In genomic region chr15:37135590-37136164, GRCm38 (mm10) we compare ENCODE assay signal across 8 mouse cellular contexts.
DNase-seq lines count a peak whose midpoint lies in the region; ATAC-seq and TF ChIP-seq lines count a peak whose summit lies in the region.

No protein-coding gene starts in this region.

- H3K9ac ChIP-seq in heart, adult 2 months (ENCODE audit: low read depth, low read length) = peak overlapping the region; percentile 84
- peak overlapping the region; percentile 84 for H3K9ac ChIP-seq in limb, embryonic 14.5 days (ENCODE audit: low read depth, low read length, severe bottlenecking)
- H3K9ac ChIP-seq in midbrain, embryonic 14.5 days (replicated peaks; ENCODE audit: low read length) = peak overlapping the region; percentile 75

- H3K27ac ChIP-seq in heart, adult 2 months = peak overlapping the region; percentile 91
- peak overlapping the region; percentile 88 for H3K27ac ChIP-seq in limb, embryonic 14.5 days (replicated peaks; ENCODE audit: low read depth, low read length)
- H3K27ac ChIP-seq in midbrain, embryonic 14.5 days (replicated peaks; ENCODE audit: low read depth, low read length) = peak overlapping the region; percentile 88
- peak overlapping the region; percentile 69 for H3K27ac ChIP-seq in small intestine, adult 2 months (ENCODE audit: insufficient read depth, low read depth, low read length)

- intact Hi-C loops in heart, adult 2 months (cut with DNase I) = no loop called here

- peak overlapping the region; percentile 67 for H3K4me2 ChIP-seq in limb, embryonic 14.5 days (replicated peaks; ENCODE audit: low read depth, low read length, severe bottlenecking)
- H3K4me2 ChIP-seq in midbrain, embryonic 14.5 days (ENCODE audit: low read length) = peak overlapping the region; percentile 78

- H3K27me3 ChIP-seq in heart, adult 2 months (ENCODE audit: control insufficient read depth, insufficient read depth, low read length) = no peaks in the 10 kb centered on the region
- no peaks in the 10 kb centered on the region for H3K27me3 ChIP-seq in limb, embryonic 14.5 days (ENCODE audit: control insufficient read depth, insufficient read depth, low read length)
- H3K27me3 ChIP-seq in midbrain, embryonic 14.5 days (ENCODE audit: control insufficient read depth, insufficient read depth, low read length) = no peaks in the 10 kb centered on the region
- no peaks in the 10 kb centered on the region for H3K27me3 ChIP-seq in small intestine, adult 2 months (ENCODE audit: control insufficient read depth, insufficient read depth, low read length)

- no peaks in the 10 kb centered on the region for H3K79me2 ChIP-seq in heart, adult 2 months (replicated peaks; ENCODE audit: control insufficient read depth, insufficient read depth, low read length)

- H3K4me3 ChIP-seq in heart, adult 2 months = peak overlapping the region; percentile 69
- peak overlapping the region; percentile 50 for H3K4me3 ChIP-seq in limb, embryonic 14.5 days (replicated peaks; ENCODE audit: low read length)
- peak overlapping the region; percentile 48 for H3K4me3 ChIP-seq in midbrain, embryonic 14.5 days (replicated peaks; ENCODE audit: low read depth, low read length)
- H3K4me3 ChIP-seq in small intestine, adult 2 months (ENCODE audit: low read depth, low read length) = peak overlapping the region; percentile 79

- no peaks in the 10 kb centered on the region for H3K36me3 ChIP-seq in heart, adult 2 months (ENCODE audit: control insufficient read depth, insufficient read depth, low read length)
- no peaks in the 10 kb centered on the region for H3K36me3 ChIP-seq in limb, embryonic 14.5 days (ENCODE audit: control insufficient read depth, insufficient read depth, low read length)
- no peaks in the 10 kb centered on the region for H3K36me3 ChIP-seq in midbrain, embryonic 14.5 days (ENCODE audit: control insufficient read depth, insufficient read depth, low read length)
- H3K36me3 ChIP-seq in small intestine, adult 2 months (ENCODE audit: control insufficient read depth, insufficient read depth, low read length) = no peaks in the 10 kb centered on the region

- no peak for TF ChIP-seq EP300 in heart, adult 2 months (IDR thresholded peaks at IDR 0.05; ENCODE audit: insufficient read depth, low read depth, low read length)

- no peak for TF ChIP-seq CTCF in heart, adult 2 months (IDR thresholded peaks at IDR 0.05)
- no peak for TF ChIP-seq CTCF in small intestine, adult 2 months (IDR thresholded peaks at IDR 0.05; ENCODE audit: extremely low read depth, insufficient read length, insufficient replicate concordance, low read depth, low read length)

- no peaks in the 10 kb centered on the region for H3K9me3 ChIP-seq in limb, embryonic 14.5 days (ENCODE audit: control insufficient read depth, low read length)
- H3K9me3 ChIP-seq in midbrain, embryonic 14.5 days (ENCODE audit: control insufficient read depth, low read length) = no peaks in the 10 kb centered on the region

- no peak for TF ChIP-seq POLR2A in heart, adult 2 months (IDR thresholded peaks at IDR 0.05; ENCODE audit: insufficient read depth, low read depth, low read length)
- peak; percentile 76; the same call in 1 of the 2 replicates for TF ChIP-seq POLR2A in limb, embryonic 14.5 days (IDR thresholded peaks at IDR 0.05; ENCODE audit: borderline replicate concordance, extremely low read depth, insufficient read depth, insufficient read length)
- TF ChIP-seq POLR2A in small intestine, adult 2 months (IDR thresholded peaks at IDR 0.05; ENCODE audit: low read depth, low read length) = peak; percentile 34

- 3% methylated on average over 35 of the region's 35 CpGs for WGBS in heart, adult 2 months
- WGBS in limb, embryonic 14.5 days = under 1% methylated on average over 35 of the region's 35 CpGs
- WGBS in midbrain, embryonic 14.5 days = 1% methylated on average over 35 of the region's 35 CpGs
- 1% methylated on average over 35 of the region's 35 CpGs for WGBS in small intestine, adult 2 months

- peak; percentile 71 for DNase-seq in adrenal gland, postnatal 25 days
- DNase-seq in embryo, embryonic 9.5 days (ENCODE audit: extremely low spot score) = peak; percentile 74
- DNase-seq in heart, adult 2 months = peak; percentile 71 to 75
- DNase-seq in kidney, adult 11 months = peak; percentile 71
- peak; percentile 38 for DNase-seq in limb, embryonic 14.5 days (ENCODE audit: low spot score)
- peak; percentile 81 for DNase-seq in midbrain, embryonic 14.5 days
- DNase-seq in MN1 (ENCODE audit: low spot score) = no peak

- H3K4me1 ChIP-seq in heart, adult 2 months (ENCODE audit: control insufficient read depth, insufficient read depth, low read length) = peaks cover 1% of the 10 kb centered on the region; the same call in 1 of the 2 replicates
- 0 out of 2 replicates have a peak, but pooled peaks cover 3% of the 10 kb centered on the region for H3K4me1 ChIP-seq in limb, embryonic 14.5 days (ENCODE audit: control insufficient read depth, insufficient read depth, low read length)
- H3K4me1 ChIP-seq in midbrain, embryonic 14.5 days (ENCODE audit: control insufficient read depth, insufficient read depth, low read length) = peaks cover 14% of the 10 kb centered on the region; the same call in 1 of the 2 replicates
- H3K4me1 ChIP-seq in small intestine, adult 2 months (ENCODE audit: control insufficient read depth, insufficient read depth, insufficient read length, low read length) = 0 out of 2 replicates have a peak, but pooled peaks cover 1% of the 10 kb centered on the region

- ATAC-seq in limb, embryonic 14.5 days (ENCODE audit: low FRiP score, low read depth) = peak; percentile 76
- ATAC-seq in midbrain, embryonic 14.5 days (ENCODE audit: low FRiP score, low TSS enrichment) = peak; percentile 65; the same call in 1 of the 2 replicates
